Mouse (Mus musculus): ENCODE measurements around the gene Ifi206.

Ifi206 gene

GRCm38 (mm10) chr1:173418936-173419621 lies 71.8 kb downstream of the Ifi206 start:
- DNase-seq (ENCODE audit: low read depth): peak; percentile 63

DNA sequence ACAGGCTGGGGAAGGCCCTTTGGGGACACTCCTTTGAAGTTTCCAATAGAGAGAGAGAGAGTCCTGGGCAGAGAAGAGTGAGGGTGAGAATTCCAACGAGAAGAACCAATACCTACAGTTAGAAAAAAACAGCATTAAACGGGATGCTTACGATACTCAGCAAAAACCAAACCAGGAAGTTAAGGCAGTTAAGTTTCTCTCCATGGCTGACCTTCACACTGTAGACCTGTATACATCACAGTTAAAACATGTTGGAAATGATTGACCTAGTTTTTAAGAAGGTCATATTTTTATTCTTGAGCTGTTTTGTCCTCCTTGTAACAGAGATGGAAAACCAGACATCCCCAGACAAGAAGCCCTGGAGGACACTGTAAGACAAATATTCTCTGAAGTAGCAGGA lies 72.3 kb downstream of the Ifi206 start:
- DNase-seq (ENCODE audit: low read depth): no peak
